Mouse (Mus musculus): Measurements from ENCODE around the gene Fgfr2. TPM values are rescaled to one million over a fixed set of nuclear protein-coding genes. Genes with fewer than 3 reads are reported as not detected.
A peak's percentile ranks its signal among the peaks of the same experiment; 100 is the strongest.

The Fgfr2 gene
- total and polyA plus RNA-seq, 2 experiments from 2014 or later, result 12.1 to 32.6 TPM

GRCm38 (mm10) chr7:130564596-130564995, 2558.6 kb downstream of the Fgfr2 start:
- Histone ChIP-seq H3K27me3 (ENCODE audit: insufficient read depth, low read length) (no peaks in the 10 kb centered on the region), H3K36me3 (ENCODE audit: insufficient read depth, low read length) (no peaks in the 10 kb centered on the region), H3K9me3 (ENCODE audit: low read length) (no peaks in the 10 kb centered on the region), H3K27ac (ENCODE audit: low read depth, low read length) (no peak overlapping the region), H3K4me2 (ENCODE audit: low read depth, low read length, poor library complexity, severe bottlenecking) (no peak overlapping the region), H3K9ac (replicated peaks; ENCODE audit: low read length, poor library complexity, severe bottlenecking) (no peak overlapping the region), H3K4me1 (ENCODE audit: insufficient read depth, low read length) (no peaks in the 10 kb centered on the region), H3K4me3 (ENCODE audit: low read depth, low read length) (no peak overlapping the region)
- DNase-seq (ENCODE audit: low spot score), result no peak
- TF ChIP-seq CTCF (IDR thresholded peaks at IDR 0.05), result no peak
- no peak for ATAC-seq (ENCODE audit: low FRiP score)
- WGBS, result 69% methylated on average over 3 of the region's 3 CpGs

GRCm38 (mm10) chr7:130563880-130564279, 2559.3 kb downstream of the Fgfr2 start:
- H3K36me3 ChIP-seq (ENCODE audit: insufficient read depth, low read length), result no peaks in the 10 kb centered on the region
- 61% methylated on average over 4 of the region's 4 CpGs for WGBS

GRCm38 (mm10) chr7:130563276-130563675, 2559.9 kb downstream of the Fgfr2 start:
- H3K9me3 ChIP-seq (ENCODE audit: low read length), result no peaks in the 10 kb centered on the region
- no peaks in the 10 kb centered on the region for H3K4me1 ChIP-seq (ENCODE audit: insufficient read depth, low read length)
- 90% methylated on average over 4 of the region's 4 CpGs for WGBS
- no peaks in the 10 kb centered on the region for H3K27me3 ChIP-seq (ENCODE audit: insufficient read depth, low read length)
- DNase-seq (ENCODE audit: low spot score) (no peak), ATAC-seq (ENCODE audit: low FRiP score) (no peak)
- H3K27ac ChIP-seq (ENCODE audit: low read depth, low read length), result no peak overlapping the region
- H3K4me2 ChIP-seq (ENCODE audit: low read depth, low read length, poor library complexity, severe bottlenecking), result no peak overlapping the region
- H3K9ac ChIP-seq (replicated peaks; ENCODE audit: low read length, poor library complexity, severe bottlenecking), result no peak overlapping the region
- TF ChIP-seq CTCF (IDR thresholded peaks at IDR 0.05), result no peak
- H3K4me3 ChIP-seq (ENCODE audit: low read depth, low read length), result no peak overlapping the region
- no peaks in the 10 kb centered on the region for H3K36me3 ChIP-seq (ENCODE audit: insufficient read depth, low read length)

More at GRCm38 (mm10) chr7:130563880-130564279, 2559.3 kb downstream of the Fgfr2 start:
- Histone ChIP-seq H3K4me3 (ENCODE audit: low read depth, low read length) (no peak overlapping the region), H3K4me1 (ENCODE audit: insufficient read depth, low read length) (no peaks in the 10 kb centered on the region), H3K9me3 (ENCODE audit: low read length) (no peaks in the 10 kb centered on the region), H3K27me3 (ENCODE audit: insufficient read depth, low read length) (no peaks in the 10 kb centered on the region), H3K27ac (ENCODE audit: low read depth, low read length) (no peak overlapping the region), H3K9ac (replicated peaks; ENCODE audit: low read length, poor library complexity, severe bottlenecking) (no peak overlapping the region), H3K4me2 (ENCODE audit: low read depth, low read length, poor library complexity, severe bottlenecking) (no peak overlapping the region)
- no peak for DNase-seq (ENCODE audit: low spot score)
- no peak for TF ChIP-seq CTCF (IDR thresholded peaks at IDR 0.05)
- ATAC-seq (ENCODE audit: low FRiP score), result no peak

- Histone ChIP-seq H3K27me3 (ENCODE audit: insufficient read depth, low read length) (no peaks in the 10 kb centered on the region), H3K9ac (replicated peaks; ENCODE audit: low read length, poor library complexity, severe bottlenecking) (no peak overlapping the region), H3K4me1 (ENCODE audit: insufficient read depth, low read length) (no peaks in the 10 kb centered on the region), H3K36me3 (ENCODE audit: insufficient read depth, low read length) (no peaks in the 10 kb centered on the region), H3K27ac (ENCODE audit: low read depth, low read length) (no peak overlapping the region), H3K4me3 (ENCODE audit: low read depth, low read length) (no peak overlapping the region), H3K9me3 (ENCODE audit: low read length) (no peaks in the 10 kb centered on the region), H3K4me2 (ENCODE audit: low read depth, low read length, poor library complexity, severe bottlenecking) (no peak overlapping the region)
- DNase-seq (ENCODE audit: low spot score) (no peak), ATAC-seq (ENCODE audit: low FRiP score) (no peak)
- 50% methylated on average over 1 of the region's 1 CpGs for WGBS
- no peak for TF ChIP-seq CTCF (IDR thresholded peaks at IDR 0.05)
These were observed 2562.2 kb downstream of the Fgfr2 start for GRCm38 (mm10) chr7:130560933-130561332.

- no peaks in the 10 kb centered on the region for H3K4me1 ChIP-seq (ENCODE audit: insufficient read depth, low read length)
- WGBS, result 79% methylated on average over 4 of the region's 4 CpGs
- DNase-seq (ENCODE audit: low spot score) (no peak), ATAC-seq (ENCODE audit: low FRiP score) (no peak)
- no peaks in the 10 kb centered on the region for H3K27me3 ChIP-seq (ENCODE audit: insufficient read depth, low read length)
- no peak overlapping the region for H3K9ac ChIP-seq (replicated peaks; ENCODE audit: low read length, poor library complexity, severe bottlenecking)
- no peaks in the 10 kb centered on the region for H3K9me3 ChIP-seq (ENCODE audit: low read length)
- no peak for TF ChIP-seq CTCF (IDR thresholded peaks at IDR 0.05)
- H3K27ac ChIP-seq (ENCODE audit: low read depth, low read length), result no peak overlapping the region
- H3K4me3 ChIP-seq (ENCODE audit: low read depth, low read length), result no peak overlapping the region
- H3K4me2 ChIP-seq (ENCODE audit: low read depth, low read length, poor library complexity, severe bottlenecking), result no peak overlapping the region
- no peaks in the 10 kb centered on the region for H3K36me3 ChIP-seq (ENCODE audit: insufficient read depth, low read length)
These were observed 2564.6 kb downstream of the Fgfr2 start for GRCm38 (mm10) chr7:130558592-130558991.

GRCm38 (mm10) chr7:130555597-130555996, 2567.6 kb downstream of the Fgfr2 start:
- ATAC-seq (ENCODE audit: low FRiP score) (no peak), DNase-seq (ENCODE audit: low spot score) (peak; percentile 16)
- Histone ChIP-seq H3K27me3 (ENCODE audit: insufficient read depth, low read length) (no peaks in the 10 kb centered on the region), H3K36me3 (ENCODE audit: insufficient read depth, low read length) (no peaks in the 10 kb centered on the region), H3K4me2 (ENCODE audit: low read depth, low read length, poor library complexity, severe bottlenecking) (no peak overlapping the region), H3K4me3 (ENCODE audit: low read depth, low read length) (no peak overlapping the region), H3K4me1 (ENCODE audit: insufficient read depth, low read length) (no peaks in the 10 kb centered on the region), H3K9me3 (ENCODE audit: low read length) (no peaks in the 10 kb centered on the region), H3K27ac (ENCODE audit: low read depth, low read length) (no peak overlapping the region), H3K9ac (replicated peaks; ENCODE audit: low read length, poor library complexity, severe bottlenecking) (no peak overlapping the region)
- 32% methylated on average over 5 of the region's 5 CpGs for WGBS
- no peak for TF ChIP-seq CTCF (IDR thresholded peaks at IDR 0.05)

All from midbrain, postnatal 0 days (tissue).